Mouse (Mus musculus) kidney, postnatal 10 days (tissue): ENCODE results near the gene Nemp1.
A peak's percentile ranks its signal among the peaks of the same experiment; 100 is the strongest.

Experiments
- DNase-seq: peaks from one replicate; pipeline ENCODE4 v3.0.0; 2021; ENCODE audit warnings: mixed read lengths

Gene Nemp1

DNA sequence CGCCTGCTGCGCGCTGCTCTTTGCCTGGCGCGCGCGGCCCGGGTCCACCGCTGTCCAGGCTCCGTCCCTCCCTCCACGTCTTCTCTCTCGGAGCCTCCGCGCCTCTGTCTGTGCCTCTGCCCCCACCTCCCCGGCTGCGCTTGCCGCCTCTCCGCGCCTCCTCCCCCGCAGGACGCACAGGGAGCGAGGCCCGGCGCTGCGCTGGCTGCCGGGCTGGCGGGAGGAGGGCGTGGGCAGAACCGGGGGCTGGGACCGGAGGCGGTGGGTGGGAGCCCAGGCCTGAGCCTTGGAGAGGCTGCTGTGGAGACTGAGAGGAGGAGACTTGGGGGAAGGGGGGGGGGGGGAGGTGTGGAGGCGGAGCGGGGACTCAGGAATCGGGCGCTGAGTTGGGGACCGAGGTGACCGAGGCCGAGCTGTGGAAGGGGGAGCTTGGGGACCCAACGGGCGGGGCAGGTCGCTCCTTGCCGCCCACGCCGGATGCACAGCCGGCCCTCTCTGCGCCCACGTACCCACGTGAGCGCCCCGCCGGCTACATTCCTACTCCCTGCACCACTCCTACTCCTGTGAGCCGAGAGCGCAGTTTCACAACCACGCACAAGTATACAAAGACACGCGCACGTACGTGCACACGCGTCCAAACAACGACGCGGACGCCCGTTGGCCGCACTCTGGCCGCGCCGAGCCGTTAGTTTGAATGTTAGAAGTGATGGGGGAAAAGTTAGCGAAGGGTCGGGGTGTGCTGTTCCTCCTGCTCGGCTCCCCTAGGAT lies at the start of gene Nemp1:
Gene Nemp1 (plus strand): TSS at position 401 of the 768 bp plus-strand sequence.
- peak; percentile 93 for DNase-seq

DNA sequence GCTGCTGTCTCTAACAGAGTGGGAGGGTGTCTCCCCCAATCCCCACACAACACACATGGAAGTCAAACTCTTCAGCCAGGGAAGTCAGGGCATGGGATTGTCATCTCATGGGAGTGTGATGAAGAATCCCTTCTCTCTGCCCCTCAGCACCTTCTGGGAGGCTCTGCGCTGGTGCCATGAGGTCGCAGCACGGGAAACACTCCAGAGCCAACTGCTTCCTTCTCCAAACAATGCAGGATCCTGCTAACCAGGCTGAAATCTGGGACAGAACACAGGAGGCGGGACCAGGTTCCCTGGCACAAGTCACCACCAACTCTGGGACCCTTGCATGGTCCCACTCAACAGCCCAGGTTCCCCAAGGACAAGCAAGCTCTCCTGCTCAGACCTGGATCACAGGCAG lies 49.4 kb upstream of the Nemp1 start:
- DNase-seq: no peak

DNA sequence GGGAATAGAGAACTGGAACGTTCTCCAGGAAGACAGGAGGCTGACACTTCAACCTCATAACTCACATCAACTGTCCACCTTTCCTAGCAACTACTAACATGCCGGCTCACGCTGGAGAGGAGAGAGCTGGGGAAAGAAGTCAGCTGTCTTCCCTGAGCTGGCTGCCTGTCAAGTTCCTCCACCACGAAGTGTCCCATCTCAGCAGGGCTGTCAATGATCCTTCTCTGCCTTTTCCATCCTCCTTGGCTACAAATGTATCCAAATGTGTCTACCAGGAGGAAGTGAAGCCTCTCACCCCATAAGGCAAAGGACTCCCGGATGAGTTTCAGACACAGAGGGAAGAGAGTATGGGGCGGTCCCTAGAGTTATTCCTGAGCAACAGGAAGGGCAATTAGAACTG lies 48.5 kb upstream of the Nemp1 start:
- DNase-seq: no peak

DNA sequence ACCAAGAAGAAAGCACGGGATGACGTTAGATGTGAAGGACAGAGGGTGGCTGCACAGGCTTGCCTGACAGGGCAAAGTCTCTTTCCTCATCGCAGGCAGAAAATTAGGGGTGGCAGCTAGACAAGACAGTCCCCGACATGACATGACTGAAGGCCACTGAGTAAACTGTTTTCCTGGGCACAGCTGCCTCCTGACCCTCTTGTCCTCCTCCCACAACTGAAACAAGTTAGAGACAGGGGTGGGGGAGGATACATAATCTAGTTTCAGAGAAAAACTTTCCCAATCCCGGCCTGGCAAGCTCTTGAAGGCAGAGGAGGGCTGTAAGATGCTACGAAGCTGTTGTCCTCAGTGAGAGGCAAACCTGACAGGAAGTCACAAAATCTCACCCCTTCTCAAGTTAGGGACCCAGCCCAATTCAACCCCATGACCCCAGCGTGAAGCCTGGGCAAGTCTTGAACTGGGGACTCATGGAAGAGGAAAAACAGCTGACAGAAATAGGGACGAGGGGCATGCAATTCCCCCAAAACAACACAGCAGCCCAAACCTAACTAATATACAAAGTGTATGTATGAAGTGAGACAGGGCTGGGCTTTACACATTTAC lies 47.5 kb upstream of the Nemp1 start:
- no peak for DNase-seq

DNA sequence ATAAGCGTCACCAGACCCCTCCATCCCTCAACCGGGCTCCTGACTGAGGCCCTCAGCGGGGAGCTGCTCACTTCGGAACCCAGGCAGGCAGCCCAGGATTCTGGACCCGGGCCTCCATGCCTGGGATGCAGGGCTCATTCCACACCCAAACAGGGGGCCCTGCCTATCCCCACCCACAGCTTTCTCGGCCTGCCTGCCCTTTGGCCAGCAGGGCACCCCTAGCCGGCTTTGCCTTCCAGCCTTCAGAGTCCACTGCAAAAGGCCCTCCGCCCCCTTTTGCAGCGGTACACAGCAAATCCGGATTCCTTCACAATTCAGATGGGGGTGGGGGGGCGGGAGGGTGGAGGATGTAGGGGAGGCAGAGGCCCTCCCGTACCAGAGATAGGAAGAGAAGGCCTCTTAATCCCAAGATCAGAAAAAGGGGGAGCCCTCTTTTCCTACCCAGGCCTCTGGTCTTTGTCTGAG lies 46.7 kb upstream of the Nemp1 start:
- DNase-seq: peak; percentile 65

DNA sequence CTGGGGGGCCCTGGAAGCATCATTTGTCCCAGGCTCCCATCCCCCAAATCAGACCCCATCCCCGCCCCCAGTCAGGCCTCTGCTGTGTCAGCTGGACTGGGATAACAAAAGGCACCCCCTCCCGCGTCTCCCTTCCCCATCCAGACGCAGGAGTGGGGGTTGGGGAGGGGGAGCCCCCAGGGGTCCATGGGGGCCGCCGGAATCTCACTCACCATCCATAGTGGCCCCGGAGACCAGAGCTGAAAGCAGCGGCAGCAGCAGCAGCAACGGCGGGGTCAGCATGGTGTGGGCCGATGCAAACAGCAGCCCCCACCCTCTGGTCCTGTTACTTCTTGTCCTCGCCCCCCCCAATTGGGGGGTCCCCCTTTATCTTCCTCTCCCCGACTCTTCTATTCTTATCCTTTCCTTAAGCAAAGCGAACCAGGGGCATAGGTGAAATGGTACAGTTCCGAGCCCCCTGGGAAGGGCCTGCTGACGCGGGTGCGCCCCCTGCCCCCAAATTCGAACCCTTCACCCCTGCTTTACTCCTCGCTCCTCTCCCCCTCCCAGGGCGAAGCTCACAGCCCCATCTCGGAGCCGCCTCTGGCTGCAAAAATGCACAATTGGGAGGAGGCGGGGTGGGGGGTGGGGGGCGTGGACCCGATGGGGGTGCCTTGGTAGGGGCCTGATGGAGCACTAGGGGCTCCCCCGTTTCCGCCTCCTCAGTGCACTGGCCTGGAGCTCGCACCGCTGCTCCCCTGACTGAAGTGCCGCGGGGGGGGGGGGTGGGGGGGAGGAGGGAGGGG lies 46.1 kb upstream of the Nemp1 start, which contains the start of gene Lrp1:
Gene Lrp1 (minus strand): TSS at position 743 of the 785 bp plus-strand sequence.
- DNase-seq: peak; percentile 70

DNA sequence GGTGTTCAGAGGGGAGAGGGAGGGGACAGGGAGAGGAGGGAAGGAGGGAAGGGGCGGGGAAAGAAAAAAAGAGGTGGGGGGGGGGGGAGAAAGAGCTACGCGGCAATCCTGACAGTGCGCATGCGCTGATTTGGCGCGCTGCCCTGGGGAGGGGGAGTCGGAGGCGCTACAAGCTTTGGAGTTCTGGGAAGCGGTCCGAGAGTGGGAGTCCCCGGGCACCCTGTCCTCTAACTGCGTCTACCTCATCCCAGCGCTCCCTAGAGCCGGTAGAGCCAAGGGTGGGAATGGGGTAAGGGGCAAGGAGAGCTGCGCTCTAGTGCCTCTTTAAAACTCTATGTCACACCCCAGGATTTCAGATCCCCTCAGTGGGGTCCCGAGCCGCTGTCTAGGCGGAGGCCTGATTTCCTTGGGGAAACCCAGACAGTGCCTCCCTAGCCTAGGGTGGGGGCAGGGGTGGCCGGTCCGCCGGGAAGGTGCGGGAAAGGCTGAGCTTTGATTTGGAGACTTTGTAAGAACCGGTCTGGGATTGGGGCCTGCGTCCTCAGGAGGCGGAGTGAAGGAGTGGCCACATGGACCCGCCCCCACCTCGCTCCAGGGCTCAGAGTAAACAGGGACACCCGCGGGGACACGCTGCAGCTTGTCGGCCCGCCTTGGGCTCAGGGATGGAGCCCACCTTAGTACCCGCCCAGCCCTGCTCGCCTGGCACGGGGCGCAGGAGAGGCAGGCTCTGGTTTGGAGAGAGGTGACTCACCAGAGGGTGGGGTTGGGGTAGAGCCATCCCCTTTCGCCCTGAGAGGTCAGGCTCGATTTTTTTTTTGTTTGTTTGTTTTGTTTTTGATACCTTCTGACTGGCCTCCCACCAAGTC lies 45.3 kb upstream of the Nemp1 start:
- peak; percentile 93 for DNase-seq

DNA sequence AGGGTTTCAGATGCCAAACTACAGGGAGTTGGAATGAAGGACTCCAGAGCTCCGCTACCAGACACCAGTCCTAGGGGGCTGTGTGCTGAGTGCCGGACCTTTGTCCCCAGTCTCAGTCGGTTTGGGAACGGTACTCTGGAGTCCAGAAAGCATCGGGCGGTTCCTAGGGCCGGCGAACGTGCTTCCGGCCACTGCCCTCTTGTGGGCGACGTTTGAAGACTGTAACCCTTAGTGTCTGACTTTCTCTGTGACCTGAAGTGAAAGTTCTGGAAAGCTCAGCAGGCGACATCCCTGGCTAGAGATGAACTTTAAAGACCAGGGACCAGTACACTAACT lies 44.7 kb upstream of the Nemp1 start:
- DNase-seq: peak; percentile 86

DNA sequence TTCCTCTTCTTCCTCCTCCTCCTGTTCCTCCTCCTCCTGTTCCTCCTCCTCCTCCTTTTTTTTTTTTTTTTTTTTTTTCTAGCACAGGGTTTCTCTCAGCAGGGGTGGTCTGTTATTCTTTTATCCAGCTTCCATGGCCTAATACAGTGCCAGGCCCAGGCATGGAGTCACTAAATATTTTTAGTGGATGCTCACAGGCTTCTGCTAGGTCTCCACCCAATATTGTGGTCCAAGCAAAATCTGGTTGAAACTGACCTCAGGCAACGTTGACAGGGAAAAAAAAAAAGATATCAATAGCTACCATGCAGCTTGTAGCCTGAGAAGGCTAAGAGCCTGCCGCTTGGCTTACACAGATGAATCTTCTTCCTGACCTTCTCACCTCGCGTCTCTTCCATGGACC lies 44.0 kb upstream of the Nemp1 start:
- no peak for DNase-seq

DNA sequence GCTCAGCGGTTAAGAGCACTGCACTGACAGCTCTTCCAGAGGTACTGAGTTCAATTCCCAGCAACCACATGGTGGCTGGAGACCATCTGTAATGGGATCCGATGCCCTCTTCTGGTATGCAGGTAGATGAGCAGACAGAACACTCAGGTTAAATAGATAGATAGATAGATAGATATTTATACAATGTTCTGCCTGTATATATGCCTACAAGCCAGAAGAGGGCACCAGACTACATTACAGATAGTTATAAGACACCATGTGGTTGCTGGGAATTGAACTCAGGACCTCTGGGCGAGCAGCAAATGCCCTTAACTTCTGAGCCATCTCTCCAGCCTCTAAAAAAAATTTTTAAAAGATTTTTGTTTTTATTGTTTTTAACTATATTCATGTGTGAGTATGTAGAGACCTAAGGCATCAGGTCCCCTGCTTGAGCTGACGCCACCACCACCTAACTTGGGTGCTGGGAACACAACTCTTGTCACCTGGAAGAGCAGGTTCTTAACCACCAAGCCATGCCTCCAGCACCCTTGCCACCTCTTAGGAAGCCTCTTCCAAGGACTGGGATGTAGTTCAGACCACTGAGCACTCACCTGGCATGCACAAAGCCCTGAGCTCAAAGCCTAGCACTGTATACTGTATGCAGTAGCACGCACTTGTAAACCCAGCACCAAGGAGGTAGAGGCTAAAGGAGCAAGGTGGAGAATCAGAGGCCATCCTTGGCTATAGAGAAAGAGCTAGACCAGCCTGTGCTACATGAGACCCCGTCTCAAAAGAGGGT lies 43.1 kb upstream of the Nemp1 start:
- no peak for DNase-seq

DNA sequence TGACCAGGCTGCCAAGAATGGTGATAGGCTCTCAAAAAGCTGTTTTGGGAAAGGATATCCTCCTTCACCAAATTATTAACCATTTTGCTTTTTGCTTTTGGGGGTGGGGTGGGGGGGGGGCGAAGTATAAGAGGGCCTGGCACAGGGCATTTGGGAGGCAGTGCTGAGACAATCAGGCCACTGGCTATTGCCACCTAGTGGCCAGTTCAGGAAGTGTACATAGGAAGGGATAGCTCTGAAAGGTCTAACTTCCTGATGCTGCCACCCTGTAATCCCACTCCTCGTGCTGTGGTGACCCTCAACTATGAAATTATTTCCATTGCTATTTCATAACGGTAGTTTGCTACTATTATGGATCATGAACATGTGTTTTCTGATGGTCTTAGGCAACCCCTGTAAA lies 40.3 kb upstream of the Nemp1 start:
- no peak for DNase-seq

DNA sequence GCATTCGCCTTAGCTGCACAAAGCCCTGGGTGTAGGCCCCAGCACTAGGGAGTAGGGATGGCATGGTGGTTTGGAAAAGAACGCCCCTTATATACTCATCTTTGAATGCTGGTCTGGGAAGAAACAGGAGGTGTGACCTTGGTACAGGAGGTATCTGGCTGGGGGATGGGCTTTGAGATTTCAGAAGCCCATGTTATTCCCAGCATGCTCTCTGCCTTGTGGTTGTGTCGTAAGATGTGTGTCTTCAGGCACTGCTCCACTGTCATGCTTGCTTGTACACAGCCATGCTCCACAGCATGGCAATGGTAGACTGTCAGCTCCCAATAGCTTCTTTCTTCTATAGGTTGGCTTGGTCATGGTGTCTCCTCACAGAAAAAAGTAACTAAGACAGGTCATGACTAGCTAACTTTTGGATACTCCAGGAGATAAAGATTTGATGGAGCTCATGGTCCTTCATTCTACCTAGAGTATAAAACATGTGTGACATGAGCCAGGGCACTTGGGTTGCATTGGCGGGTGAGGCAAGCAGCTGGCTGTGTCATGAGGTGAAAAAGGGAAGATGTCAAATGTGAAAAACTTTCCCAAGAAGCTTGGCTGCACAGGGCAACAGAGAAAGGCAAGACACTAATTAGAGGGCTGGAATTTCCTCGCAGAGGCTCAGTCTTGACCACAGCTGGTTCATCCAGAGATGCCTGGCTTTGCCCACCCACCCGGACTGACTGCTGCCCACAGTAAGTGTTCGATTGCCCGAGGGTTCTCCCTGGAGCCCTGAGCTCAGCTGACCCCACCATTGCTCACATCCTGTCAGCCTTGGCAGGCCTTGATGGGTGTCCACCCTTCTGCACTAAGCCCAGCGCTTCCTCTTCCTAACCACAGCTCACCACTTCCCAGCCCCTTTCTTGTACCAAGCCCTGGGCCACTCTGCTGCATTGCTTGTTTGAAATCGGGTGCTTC lies 35.2 kb upstream of the Nemp1 start:
- peak; percentile 41 for DNase-seq

DNA sequence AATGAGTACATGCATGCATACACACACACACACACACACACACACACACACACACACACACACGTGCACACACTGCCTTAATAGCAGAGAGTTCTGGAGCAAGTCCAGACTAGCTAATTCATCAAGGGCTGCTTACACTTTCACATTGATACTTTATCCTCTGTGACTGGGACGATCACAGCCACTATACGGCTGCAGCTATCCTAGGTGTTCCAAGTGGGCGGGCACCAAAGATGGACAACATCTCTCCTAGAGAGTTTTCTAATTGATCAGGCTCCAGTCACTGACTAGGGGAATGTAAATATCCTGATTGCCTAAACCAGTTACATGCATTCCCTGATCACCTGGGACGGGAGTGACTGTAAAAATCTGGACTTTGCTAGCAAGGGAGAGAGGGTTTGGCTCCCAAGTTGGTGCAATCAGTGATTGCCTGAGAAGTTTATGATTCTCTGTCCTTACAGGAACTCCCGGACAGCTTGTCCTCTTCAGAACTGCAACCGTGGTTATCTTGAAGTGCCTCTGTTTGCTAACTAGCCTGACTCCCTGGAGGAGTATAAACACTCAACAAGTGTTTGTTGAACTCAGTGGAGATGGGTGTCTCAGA lies 33.9 kb upstream of the Nemp1 start:
- no peak for DNase-seq

DNA sequence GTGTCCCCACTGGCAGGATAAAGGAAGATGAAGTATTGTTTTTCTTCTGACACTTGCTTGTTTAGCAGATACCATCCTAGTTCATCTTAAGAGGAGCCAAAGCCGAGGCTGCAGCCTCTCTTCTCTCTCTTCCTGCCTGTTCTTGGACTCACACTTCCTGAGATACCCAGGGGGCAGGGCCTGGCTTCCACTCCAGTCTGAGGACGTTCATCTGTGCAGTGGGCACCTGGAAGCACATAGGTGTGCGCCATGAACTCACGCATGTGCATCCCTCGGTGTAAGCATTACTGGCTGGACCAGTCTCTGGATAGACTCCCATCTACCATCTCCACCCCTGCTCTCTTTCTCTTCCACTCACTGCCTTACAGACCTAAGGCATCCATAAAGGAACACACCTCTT lies 26.3 kb upstream of the Nemp1 start:
- no peak for DNase-seq

DNA sequence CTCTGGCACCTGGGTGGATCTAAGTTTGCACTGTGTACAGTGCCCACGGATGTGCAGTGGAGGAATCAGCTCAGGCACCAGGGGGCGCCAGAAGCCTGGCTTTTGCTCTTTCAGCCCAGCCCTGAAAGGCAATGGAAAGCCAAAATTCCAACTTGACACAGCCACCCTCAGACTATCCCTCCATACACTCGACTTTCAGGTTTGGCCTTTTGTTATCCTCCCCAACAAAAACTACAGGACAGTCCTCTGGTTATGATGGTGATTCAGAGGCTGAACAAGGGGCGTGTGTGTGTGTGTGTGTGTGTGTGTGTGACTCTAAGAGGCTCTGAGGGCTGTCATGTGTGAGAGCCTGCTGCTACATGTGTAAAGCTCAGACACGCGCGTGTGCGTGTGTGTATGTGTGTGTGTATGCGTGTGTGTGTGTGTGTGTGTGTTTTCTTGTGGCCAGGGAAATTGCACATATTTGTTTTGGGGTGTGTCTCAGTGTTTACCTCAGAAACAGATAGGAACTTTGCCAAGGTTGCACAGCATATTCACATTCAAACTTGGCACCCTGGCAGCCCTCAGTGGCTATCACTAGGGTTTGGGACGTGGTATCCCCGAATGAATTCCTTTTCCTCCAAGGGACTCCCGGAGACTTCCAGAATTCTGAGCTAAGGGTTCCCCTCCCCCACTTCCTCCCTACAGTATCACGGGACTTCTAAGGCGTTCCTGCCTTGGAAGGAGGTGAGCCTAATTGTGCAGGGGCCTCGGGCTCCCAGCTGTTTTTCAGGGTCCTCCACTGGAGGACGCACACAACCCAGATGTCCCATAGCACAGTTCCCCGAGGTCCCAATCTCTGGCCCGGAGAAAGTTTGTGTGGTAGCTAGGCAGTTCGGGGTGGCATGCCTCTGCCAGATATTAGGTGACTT lies 24.6 kb upstream of the Nemp1 start:
- DNase-seq: peak; percentile 97

DNA sequence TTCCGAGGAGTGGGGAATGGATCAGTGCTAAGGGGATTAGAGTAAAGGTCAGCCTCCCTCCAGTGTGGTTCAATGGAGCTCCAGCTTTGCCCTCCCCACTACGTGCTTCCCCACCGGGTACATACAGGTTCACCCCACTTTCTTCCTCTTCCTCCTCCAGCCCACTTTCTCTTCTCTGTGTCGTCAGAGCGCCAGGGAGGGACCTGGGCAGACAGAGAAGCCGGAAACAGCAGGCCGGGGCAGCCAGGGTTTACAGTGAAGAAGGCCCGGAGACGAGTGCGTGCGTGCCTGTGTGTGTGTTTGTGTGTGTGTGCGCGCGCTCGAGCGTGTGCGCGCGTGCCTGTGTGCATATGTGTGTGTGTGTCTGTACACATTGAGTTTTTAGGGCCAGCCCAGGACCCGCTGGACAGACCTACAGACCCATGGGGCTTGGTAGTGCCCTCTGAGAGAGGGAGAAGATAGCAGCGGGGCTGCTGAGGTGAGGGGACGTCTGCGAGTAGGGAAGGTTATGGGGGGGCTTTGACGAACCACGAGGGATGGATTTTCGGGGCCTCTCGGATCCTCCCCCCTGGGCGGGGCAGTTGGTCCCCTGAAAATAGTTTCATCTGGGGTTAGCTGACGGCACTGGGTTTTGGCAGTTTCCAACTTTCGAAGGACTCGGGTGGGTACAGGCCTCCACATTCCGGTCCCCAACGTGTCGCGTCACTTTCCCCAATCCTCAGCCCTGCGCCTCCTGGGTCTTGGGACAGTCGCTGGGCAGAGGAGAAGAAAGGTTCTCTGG lies 23.7 kb upstream of the Nemp1 start, which contains the start of gene Stat6:
Gene Stat6 (plus strand): TSS at position 215 of the 781 bp plus-strand sequence.
- peak; percentile 88 for DNase-seq

DNA sequence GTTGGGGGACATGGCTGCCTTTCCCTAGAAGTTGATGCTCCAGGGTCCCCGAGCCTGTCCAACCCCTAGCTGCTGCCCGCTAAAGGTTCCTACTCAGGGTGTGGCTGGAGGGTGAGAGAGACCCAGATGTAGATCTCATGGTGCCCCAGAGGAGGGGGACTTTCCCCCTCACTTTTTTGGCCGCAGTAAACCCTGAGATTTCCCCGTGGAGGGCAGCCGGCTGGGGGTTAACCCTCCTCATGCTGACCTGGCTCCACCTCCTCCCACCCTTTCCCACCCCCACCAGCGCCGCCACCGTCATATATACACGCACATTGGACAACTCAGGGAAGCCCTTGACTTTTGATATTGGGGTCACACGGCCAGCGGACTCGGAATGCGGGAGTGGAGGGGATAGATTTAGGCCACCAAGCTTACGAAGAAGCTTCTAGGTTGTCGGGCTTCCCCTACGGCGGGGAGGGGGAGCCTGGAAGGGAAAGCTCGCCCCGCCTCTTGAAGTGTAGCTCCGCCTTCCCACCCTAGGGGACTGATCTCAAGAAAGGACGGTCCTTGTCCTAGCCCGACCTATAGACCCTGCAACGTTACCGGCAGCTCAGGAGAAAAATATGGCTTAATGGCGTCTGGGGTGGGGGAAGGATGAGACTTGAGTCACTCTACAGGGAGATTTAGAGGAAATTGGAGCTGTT lies 23.0 kb upstream of the Nemp1 start:
- peak; percentile 90 for DNase-seq

DNA sequence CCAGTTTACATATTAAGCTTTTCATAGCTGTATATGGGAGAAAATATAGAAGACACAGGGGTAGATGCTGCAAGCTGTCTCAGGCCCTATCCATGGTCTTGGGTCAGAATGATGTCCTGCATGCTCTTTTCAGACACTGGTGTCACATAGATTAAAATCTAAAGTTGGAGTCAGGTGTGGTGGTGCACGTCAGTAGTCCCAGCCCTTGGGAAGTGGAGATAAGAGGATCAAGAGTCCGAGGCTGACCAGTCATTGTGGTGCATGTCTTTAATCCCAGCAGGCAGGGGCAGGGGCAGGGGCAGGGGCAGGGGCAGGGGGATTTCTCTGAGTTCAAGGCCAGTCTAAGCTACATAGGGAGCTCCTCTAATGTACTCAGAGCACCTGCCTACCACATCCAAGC lies 20.9 kb upstream of the Nemp1 start:
- DNase-seq: no peak
